Mouse (Mus musculus): Measurements from ENCODE around the gene Plxdc1.

DNA sequence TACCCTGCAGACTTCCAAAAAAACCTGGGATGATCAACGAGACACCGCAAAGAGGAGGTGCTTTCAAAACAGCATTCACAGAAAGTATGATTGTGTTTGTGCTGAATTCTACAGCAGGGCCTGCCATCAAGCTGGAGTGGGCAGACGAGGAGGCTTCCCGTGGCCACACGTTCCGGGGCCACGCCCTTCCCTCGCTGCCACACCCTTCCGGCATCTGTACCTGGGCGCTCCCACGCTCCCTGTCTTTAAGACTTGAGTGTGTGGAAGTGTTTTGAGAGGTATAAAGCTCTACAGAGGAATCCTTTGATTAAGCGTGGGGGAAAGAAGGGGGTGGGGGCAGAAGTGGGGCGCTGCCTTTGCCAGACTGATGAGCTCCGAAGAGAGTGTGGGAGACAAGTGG, 73.1 kb downstream of the Plxdc1 start:
- TF ChIP-seq CTCF (IDR thresholded peaks at IDR 0.05; ENCODE audit: control insufficient read depth, insufficient read depth, low read length) (no peak), POLR2A (IDR thresholded peaks at IDR 0.05; ENCODE audit: borderline replicate concordance, control insufficient read depth, low read depth, low read length) (no peak)
